Mouse (Mus musculus) forebrain, embryonic 15.5 days (tissue): Measurements from ENCODE around the gene Elp6. TPM values are rescaled to one million over a fixed set of nuclear protein-coding genes. Genes with fewer than 3 reads are reported as not detected.

Experiments
- ATAC-seq: fragments of 200-750 bp; cut with Nextera tagmentation; replicated peaks from 2 replicates; pipeline ENCODE4 v1.8.0; 2017; ENCODE audit warnings: mild to moderate bottlenecking, moderate TSS enrichment, moderate library complexity
- H3K27ac ChIP-seq: fragments of 300-500 bp; sonication (generic); replicated peaks from 2 replicates; pipeline ENCODE4 v1.5.1; 2015; ENCODE audit warnings: mild to moderate bottlenecking, inconsistent platforms
- H3K27me3 ChIP-seq: fragments of 300-500 bp; sonication (generic); 2 replicates; pipeline ENCODE4 v1.6.1; 2015; ENCODE audit warnings: inconsistent platforms
- H3K36me3 ChIP-seq: fragments of 300-500 bp; sonication (generic); 2 replicates; pipeline ENCODE4 v1.6.1; 2015; ENCODE audit warnings: mild to moderate bottlenecking, inconsistent platforms
- H3K4me1 ChIP-seq: fragments of 300-500 bp; sonication (generic); 2 replicates; pipeline ENCODE4 v1.6.1; 2015; ENCODE audit warnings: inconsistent platforms
- H3K4me2 ChIP-seq: fragments of 300-500 bp; sonication (generic); replicated peaks from 2 replicates; pipeline ENCODE4 v1.6.1; 2015; ENCODE audit warnings: mild to moderate bottlenecking, inconsistent platforms
- H3K4me3 ChIP-seq: fragments of 300-500 bp; sonication (generic); 2 replicates; pipeline ENCODE4 v1.5.1; 2015; ENCODE audit warnings: mild to moderate bottlenecking, inconsistent platforms
- H3K9ac ChIP-seq: fragments of 300-500 bp; sonication (generic); replicated peaks from 2 replicates; pipeline ENCODE4 v1.6.1; 2015; ENCODE audit warnings: mild to moderate bottlenecking, inconsistent platforms
- H3K9me3 ChIP-seq: fragments of 300-500 bp; sonication (generic); 2 replicates; pipeline ENCODE4 v1.6.1; 2016; ENCODE audit warnings: inconsistent platforms
- WGBS: fragments of 180-500 bp; shearing (Covaris S2); methylation state at CpG from one replicate; pipeline ENCODE4 v1.1.7; 2015; ENCODE audit warnings: mixed read lengths; 5-methylcytosine and 5-hydroxymethylcytosine counted together
- polyA plus RNA-seq: library from polyadenylated mRNA; unstranded; fragments of >200 nt; fragmentation: Nextera tagmentation; extraction: Ambion mirVana; gene quantifications from 2 replicates; pipeline ENCODE4 v1.2.1, GENCODE M21; 2015

The Elp6 gene
- polyA plus RNA-seq: 34.9 and 36.4 TPM in 2 replicates

DNA sequence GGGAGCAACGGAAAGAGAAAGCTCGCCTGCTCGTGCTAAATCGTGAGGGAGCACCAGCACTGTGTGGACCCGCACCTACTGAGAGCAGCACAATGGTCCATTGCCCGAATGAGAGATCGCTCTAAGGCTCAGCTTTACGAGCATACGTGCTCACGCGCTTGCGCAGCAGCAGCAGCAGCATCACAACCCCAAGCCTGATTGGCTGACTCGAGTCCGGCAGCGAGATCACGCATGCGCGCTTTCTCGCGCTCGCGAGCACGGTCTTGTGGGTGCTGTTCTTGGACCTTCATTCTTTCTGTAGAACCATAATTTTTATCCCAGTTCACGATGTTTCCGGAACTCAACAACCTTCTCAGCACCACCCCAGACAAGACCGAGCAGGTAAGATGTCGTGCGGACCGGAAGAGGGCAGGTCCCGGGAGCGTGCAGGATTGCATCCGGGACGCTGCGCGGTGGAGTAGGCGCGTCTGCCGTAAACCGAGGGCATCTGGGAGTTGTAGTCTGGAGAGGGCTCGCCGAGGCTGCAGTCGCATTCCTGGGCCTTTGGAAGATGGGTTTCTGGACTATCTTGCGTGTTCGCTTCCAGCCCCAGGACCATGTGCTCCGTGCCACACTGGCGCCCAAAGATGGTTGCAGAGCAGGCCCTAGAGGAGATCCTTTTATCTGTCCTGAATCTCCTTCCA, at the start of gene Elp6:
Gene Elp6, plus strand, starts transcription at position 205 of the 683 bp plus-strand sequence.
- H3K36me3 ChIP-seq: peaks cover 7% of the 10 kb centered on the region
- peaks cover 14% of the 10 kb centered on the region for H3K4me1 ChIP-seq
- H3K27ac ChIP-seq: peak within 1 kb of the TSS; percentile 92
- no peaks in the 10 kb centered on the region for H3K9me3 ChIP-seq
- peak; percentile 99 for ATAC-seq
- H3K27me3 ChIP-seq: no peaks in the 10 kb centered on the region
- peak within 1 kb of the TSS; percentile 53 for H3K4me2 ChIP-seq
- peak within 1 kb of the TSS; percentile 55 for H3K9ac ChIP-seq
- WGBS: under 1% methylated on average over 46 of the region's 46 CpGs
- H3K4me3 ChIP-seq: peak within 1 kb of the TSS; percentile 55

DNA sequence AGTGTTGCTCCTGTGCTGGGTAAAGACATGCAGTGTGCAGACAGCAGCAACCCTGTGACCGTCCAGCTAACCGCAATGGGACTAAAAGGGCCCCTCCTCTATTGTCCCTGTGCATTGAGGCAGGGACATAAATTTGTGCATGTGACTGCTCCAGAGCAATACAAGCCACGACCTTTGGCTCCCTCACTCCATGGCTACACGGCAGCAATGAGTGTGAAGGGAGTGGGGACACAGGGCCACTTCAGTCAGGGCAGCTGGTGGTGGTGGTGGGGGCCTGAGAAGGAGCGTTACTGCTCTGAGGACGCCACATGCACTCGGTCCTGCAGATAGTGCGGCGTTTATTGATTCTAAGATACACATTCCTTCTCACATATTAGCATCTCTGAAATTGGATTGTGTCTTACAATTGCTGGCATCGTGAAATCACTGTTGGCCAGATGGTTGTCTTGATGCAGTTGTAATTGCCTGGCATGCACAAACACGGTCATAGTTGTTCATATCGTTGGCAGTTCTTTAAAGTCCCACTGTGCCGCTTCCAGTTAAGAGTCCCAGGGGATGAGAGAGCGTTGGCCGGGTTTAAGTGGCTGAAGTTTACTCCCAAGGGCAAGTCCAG, 49.5 kb upstream of the Elp6 start:
- H3K4me2 ChIP-seq: no peak overlapping the region
- H3K9me3 ChIP-seq: no peaks in the 10 kb centered on the region
- ATAC-seq: peak; percentile 72
- H3K9ac ChIP-seq: no peak overlapping the region
- peaks cover 26% of the 10 kb centered on the region for H3K4me1 ChIP-seq
- peaks cover 4% of the 10 kb centered on the region for H3K36me3 ChIP-seq
- no peaks in the 10 kb centered on the region for H3K27me3 ChIP-seq
- WGBS: 28% methylated on average over 15 of the region's 15 CpGs
- no peak overlapping the region for H3K4me3 ChIP-seq
- H3K27ac ChIP-seq: peak overlapping the region; percentile 67

DNA sequence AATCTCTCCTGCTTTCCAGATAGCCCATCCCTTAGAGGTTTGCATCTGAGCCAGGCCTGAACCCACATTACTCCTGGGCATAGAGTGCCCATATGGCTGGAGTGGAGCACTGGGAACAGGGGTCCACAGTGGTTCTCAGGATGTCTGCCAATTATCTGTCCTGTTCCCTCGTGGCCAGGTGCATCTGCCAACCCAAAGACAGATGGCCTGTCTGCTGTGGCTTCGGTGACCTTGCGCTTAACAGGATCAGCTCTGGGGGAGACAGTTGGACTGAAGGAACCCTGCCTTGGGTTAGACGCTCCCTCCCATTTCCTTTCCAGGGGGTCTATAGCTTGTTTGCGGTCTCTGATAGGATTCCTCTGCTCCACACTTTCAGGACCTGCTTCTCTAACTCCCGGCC, 46.3 kb upstream of the Elp6 start:
- ATAC-seq: no peak
- Histone ChIP-seq H3K36me3 (peaks cover 10% of the 10 kb centered on the region), H3K4me2 (no peak overlapping the region), H3K4me1 (peaks cover 17% of the 10 kb centered on the region), H3K4me3 (no peak overlapping the region), H3K9me3 (no peaks in the 10 kb centered on the region), H3K27me3 (no peaks in the 10 kb centered on the region), H3K27ac (no peak overlapping the region), H3K9ac (no peak overlapping the region)
- WGBS: 82% methylated on average over 6 of the region's 6 CpGs

DNA sequence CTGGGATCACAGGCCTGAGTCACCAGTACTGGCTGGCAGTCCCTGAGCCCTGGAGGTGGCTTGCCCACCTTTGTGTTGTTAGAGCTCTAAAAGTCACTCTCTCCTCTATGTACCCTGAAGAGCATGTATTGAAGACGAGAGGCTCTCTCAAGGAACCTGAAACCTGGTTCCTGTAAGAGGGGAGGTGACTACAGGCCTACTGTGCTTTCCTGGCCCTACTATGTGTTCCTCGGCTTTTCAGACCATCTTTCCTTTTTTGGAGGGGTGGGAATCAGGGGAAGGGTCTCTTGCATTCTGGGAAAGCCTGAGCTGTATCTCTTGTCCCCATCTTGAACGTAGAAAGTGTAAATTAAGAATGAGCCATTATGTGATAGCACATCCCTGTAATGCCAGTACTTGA, 45.9 kb upstream of the Elp6 start:
- H3K27me3 ChIP-seq: no peaks in the 10 kb centered on the region
- H3K9me3 ChIP-seq: no peaks in the 10 kb centered on the region
- no peak overlapping the region for H3K9ac ChIP-seq
- H3K4me1 ChIP-seq: peaks cover 17% of the 10 kb centered on the region
- no peak for ATAC-seq
- 82% methylated on average over 3 of the region's 3 CpGs for WGBS
- peaks cover 10% of the 10 kb centered on the region for H3K36me3 ChIP-seq
- H3K4me3 ChIP-seq: no peak overlapping the region
- H3K27ac ChIP-seq: no peak overlapping the region
- H3K4me2 ChIP-seq: no peak overlapping the region

DNA sequence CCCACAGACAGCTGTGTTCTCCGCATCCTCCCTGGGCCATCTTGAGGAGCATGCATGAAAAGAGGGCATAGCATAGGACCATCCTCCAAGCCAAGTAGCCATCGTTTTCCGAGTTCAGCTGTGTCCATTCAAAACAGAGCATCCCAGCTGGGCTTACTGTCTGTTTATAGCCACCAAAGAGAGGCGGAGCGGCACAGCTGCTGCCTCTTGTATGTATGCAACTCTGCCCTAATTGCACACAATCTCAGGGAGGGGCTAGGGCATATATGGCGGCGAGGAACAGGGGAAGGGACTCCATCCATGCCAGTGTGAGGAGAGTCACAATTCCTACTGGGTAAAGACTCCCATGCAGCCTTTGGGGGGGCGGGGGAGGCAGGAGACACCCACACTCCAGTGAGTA, 41.8 kb upstream of the Elp6 start:
- Histone ChIP-seq H3K9me3 (no peaks in the 10 kb centered on the region), H3K36me3 (peaks cover 10% of the 10 kb centered on the region), H3K4me2 (no peak overlapping the region), H3K4me3 (no peak overlapping the region), H3K9ac (no peak overlapping the region), H3K4me1 (no peaks in the 10 kb centered on the region), H3K27ac (no peak overlapping the region), H3K27me3 (no peaks in the 10 kb centered on the region)
- no peak for ATAC-seq
- WGBS: 86% methylated on average over 8 of the region's 8 CpGs

DNA sequence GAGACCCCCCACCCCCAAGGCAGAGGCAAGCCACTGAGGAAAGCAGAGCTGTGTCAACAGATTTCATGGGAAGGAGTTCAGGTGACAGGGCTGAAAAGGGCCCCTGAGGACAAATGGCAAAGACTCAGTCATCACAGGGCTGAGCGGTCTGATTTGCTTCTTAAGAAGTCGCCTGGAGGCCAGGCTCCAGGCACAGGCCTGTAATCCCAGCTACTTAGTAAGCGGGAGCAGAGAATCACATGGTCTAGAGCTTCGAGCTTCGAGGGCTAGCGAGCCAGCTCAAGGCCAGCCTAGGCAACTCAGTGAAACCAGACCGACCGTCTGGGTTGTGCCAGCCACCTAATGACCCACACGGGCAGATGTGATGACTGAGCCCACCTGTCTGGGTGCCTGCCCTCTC, 40.0 kb upstream of the Elp6 start:
- no peaks in the 10 kb centered on the region for H3K9me3 ChIP-seq
- no peaks in the 10 kb centered on the region for H3K27me3 ChIP-seq
- WGBS: 83% methylated on average over 9 of the region's 9 CpGs
- no peak overlapping the region for H3K4me3 ChIP-seq
- H3K36me3 ChIP-seq: peaks cover 10% of the 10 kb centered on the region
- H3K9ac ChIP-seq: no peak overlapping the region
- no peaks in the 10 kb centered on the region for H3K4me1 ChIP-seq
- ATAC-seq: no peak
- H3K27ac ChIP-seq: no peak overlapping the region
- no peak overlapping the region for H3K4me2 ChIP-seq

DNA sequence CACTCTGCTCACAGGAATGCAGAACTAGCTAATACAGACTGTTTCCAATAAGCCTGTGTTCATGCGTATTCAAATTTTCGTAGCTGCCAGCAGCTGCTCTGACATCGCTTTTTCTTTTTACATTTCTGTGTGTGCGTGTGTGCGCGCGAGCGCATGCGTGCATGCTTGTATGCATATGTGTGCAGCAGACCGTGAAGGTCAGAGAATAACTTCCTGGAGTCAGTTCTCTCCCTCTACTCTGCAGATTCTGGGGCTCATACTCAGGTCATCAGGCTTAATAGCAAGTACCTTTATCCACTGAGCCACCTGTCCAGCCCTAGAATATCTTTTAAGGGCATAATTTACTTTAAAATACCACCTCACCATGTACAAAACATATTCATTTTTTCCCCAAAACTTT, 36.6 kb upstream of the Elp6 start:
- H3K4me2 ChIP-seq: no peak overlapping the region
- no peaks in the 10 kb centered on the region for H3K4me1 ChIP-seq
- H3K27ac ChIP-seq: no peak overlapping the region
- no peak for ATAC-seq
- no peaks in the 10 kb centered on the region for H3K36me3 ChIP-seq
- 91% methylated on average over 10 of the region's 10 CpGs for WGBS
- no peaks in the 10 kb centered on the region for H3K9me3 ChIP-seq
- no peak overlapping the region for H3K4me3 ChIP-seq
- no peak overlapping the region for H3K9ac ChIP-seq
- no peaks in the 10 kb centered on the region for H3K27me3 ChIP-seq

DNA sequence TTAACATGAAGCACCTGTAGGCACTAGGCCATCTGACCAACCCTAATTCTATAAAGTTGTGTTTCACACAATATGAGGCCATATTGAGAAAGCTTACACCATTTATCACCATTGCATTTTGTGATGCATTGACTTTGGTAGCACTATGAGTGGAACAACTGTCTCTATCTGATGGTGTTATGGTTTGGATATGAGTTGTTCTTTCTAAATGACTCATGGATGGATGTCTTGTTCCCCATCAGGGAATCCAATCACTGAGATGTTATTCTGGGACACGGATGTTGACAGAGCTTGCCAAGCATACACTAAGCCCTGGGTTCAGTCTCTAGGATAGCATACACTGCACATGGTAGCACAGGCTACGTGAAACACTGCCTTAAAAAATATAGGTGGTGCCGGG, 32.6 kb upstream of the Elp6 start:
- Histone ChIP-seq H3K27me3 (no peaks in the 10 kb centered on the region), H3K4me2 (no peak overlapping the region), H3K36me3 (no peaks in the 10 kb centered on the region), H3K4me3 (no peak overlapping the region), H3K4me1 (no peaks in the 10 kb centered on the region), H3K9ac (no peak overlapping the region), H3K9me3 (no peaks in the 10 kb centered on the region), H3K27ac (no peak overlapping the region)
- no peak for ATAC-seq
- 88% methylated on average over 3 of the region's 3 CpGs for WGBS

DNA sequence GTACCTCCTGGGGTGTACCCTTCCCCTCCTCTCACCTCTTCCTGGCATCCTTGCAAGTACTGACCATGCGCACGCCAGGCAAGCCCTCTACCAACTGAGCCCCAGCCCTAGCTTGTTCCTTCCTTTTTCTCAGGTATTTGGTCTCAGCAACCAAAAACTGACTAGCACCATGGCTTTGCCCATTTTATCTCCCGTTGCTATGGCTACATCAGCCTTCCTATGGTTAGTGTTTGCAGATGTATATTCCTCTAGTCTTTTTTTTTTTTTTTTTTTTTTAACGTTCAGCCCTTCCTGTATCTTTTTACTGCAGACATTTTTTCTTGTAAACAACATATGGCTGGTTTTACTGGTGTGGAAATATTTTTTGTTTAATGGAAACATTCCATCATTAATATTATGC, 31.5 kb upstream of the Elp6 start:
- no peaks in the 10 kb centered on the region for H3K27me3 ChIP-seq
- H3K27ac ChIP-seq: no peak overlapping the region
- WGBS: 73% methylated on average over 4 of the region's 4 CpGs
- H3K4me3 ChIP-seq: no peak overlapping the region
- H3K4me1 ChIP-seq: no peaks in the 10 kb centered on the region
- no peak for ATAC-seq
- H3K9me3 ChIP-seq: no peaks in the 10 kb centered on the region
- no peak overlapping the region for H3K9ac ChIP-seq
- H3K4me2 ChIP-seq: no peak overlapping the region
- H3K36me3 ChIP-seq: no peaks in the 10 kb centered on the region

DNA sequence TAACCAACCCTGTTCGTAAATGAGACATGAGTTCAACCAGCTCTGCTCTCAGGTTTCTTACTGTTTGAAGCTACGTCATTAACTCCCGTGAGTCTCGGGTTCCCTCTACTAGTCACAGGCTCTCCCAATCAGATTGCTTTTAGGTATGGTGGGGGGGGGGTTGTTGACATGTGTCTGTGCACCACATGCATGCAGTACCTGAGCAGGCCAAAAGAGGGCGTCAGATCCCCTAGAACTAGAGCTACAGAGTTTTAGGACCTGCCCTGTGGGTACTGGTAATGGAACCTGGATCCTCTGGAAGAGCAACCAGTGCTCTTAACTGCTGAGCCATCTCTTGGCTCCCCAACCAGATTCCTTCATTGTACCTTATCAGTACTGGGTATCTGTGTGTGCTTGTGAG, 29.1 kb upstream of the Elp6 start:
- no peak overlapping the region for H3K27ac ChIP-seq
- H3K27me3 ChIP-seq: no peaks in the 10 kb centered on the region
- 82% methylated on average over 5 of the region's 5 CpGs for WGBS
- H3K4me1 ChIP-seq: no peaks in the 10 kb centered on the region
- H3K4me3 ChIP-seq: no peak overlapping the region
- no peak overlapping the region for H3K9ac ChIP-seq
- H3K36me3 ChIP-seq: no peaks in the 10 kb centered on the region
- H3K9me3 ChIP-seq: no peaks in the 10 kb centered on the region
- H3K4me2 ChIP-seq: no peak overlapping the region
- no peak for ATAC-seq

DNA sequence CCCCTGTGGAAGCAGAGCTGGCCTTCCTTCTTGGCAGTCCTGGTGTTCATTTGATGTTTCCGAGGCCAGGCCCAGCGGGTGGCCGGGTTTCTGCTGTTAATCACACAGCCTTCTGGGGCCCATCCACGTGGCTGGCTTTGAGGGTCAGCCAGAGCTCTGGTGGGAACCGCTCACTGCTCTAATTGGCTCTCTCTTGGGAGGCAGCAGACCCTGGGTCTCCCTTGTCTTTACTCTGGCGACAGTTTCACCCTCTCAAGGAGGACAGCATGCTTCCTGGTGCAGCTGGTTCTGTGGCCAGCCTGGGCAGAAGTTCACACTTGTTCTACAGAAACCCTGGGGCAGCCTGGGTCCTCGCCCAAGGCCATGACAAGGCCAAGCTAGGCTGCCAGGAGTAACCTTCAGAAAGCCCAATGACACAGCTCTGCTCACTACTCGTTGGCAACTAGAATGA, 27.5 kb upstream of the Elp6 start:
- Histone ChIP-seq H3K9ac (no peak overlapping the region), H3K27ac (no peak overlapping the region), H3K4me2 (no peak overlapping the region), H3K36me3 (no peaks in the 10 kb centered on the region), H3K9me3 (no peaks in the 10 kb centered on the region), H3K27me3 (no peaks in the 10 kb centered on the region), H3K4me3 (no peak overlapping the region), H3K4me1 (no peaks in the 10 kb centered on the region)
- WGBS: 46% methylated on average over 8 of the region's 8 CpGs
- ATAC-seq: no peak

DNA sequence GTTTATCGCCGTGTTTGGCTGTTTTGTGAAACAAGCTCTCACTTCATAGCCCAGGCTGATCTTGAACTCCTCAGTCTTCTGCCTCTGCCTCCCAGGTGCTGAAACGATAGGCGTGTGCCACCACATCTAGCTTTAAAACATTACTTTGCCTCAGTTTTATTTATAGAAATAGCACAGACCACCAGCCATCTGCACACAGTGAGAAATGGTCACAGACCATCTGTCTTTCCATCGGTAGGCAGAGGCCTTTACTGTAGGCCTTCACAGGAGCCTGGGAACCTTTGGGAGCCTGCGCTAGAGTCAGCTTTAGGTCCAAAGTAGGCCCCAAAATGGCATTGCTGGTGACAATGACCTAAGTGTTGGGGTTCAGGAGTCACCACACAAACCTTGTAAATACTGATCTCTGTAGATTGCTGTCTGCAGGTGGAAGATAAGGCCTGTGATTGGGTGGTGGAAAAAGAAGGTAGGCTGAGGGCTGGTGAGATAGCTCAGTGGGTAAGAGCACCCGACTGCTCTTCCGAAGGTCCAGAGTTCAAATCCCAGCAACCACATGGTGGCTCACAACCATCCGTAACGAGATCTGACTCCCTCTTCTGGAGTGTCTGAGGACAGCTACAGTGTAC, 20.8 kb upstream of the Elp6 start:
- H3K4me3 ChIP-seq: no peak overlapping the region
- ATAC-seq: no peak
- H3K4me1 ChIP-seq: peaks cover 15% of the 10 kb centered on the region
- H3K4me2 ChIP-seq: no peak overlapping the region
- H3K9ac ChIP-seq: no peak overlapping the region
- H3K27ac ChIP-seq: peak overlapping the region; percentile 25; the same call in 1 of the 2 replicates
- no peaks in the 10 kb centered on the region for H3K27me3 ChIP-seq
- H3K36me3 ChIP-seq: no peaks in the 10 kb centered on the region
- 89% methylated on average over 9 of the region's 10 CpGs for WGBS
- H3K9me3 ChIP-seq: no peaks in the 10 kb centered on the region
